Mouse (Mus musculus) lung, postnatal 4 days (tissue): ENCODE results near the gene Kirrel.

Source experiments
- DNase-seq, 2 experiments: peaks; one replicate each; pipeline ENCODE4 v3.0.0; 2021

Gene Kirrel

DNA sequence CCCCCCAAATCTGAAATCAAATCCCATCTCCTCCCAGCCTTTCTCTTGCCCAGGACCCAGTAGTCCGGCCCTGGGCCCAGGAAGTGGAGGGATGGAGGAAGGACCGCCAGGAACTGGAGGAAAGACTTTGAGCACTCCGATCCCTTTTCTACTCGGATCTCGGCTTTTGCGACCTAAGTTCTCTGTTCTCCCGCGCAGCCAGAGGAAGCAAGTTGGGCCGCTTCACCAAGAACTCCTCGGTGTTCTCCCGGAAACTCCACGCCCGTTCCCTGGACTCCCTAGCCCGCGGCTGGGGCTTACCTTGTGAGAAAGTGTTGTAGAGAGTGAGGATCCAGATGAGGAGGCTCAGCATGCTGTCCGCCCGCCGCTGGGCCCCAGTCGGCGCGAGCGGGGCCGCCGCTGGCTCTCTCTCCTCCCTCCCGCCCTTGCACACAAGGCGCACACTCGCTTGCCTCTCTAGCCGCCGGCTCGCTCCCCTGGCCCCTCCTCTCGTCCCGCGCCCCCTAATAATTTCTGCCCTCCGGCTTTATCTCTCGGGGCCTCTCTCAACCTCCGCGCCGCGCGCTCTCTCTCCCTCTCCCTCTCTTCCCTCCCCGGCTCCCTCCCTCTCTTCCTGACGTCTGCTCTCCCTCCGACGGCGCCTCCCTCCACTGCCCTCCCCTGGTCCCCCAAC lies at the start of gene Kirrel:
TSS of gene Kirrel (minus strand) at position 652 of the 673 bp plus-strand sequence.
- DNase-seq, result peak; percentile 83 to 88

DNA sequence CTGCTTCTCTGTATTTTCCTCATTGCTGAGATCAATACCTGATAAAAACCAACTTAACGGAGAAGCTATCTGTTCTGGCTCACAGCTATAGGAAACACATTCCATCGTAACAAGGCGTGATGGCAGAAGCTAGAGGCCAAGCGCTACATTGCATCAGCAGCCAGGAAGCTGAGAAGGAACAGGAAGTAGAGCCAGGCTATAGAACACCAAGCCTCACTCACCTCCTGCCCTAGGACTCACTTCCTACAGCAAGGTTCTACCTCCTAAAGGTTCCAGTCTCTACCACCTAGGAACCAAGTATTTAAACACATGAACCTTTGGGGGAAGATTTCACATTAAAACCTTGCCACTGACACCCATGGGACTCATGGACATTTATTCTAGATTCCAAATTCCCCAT lies 49.1 kb upstream of the Kirrel start:
- DNase-seq, result no peak

DNA sequence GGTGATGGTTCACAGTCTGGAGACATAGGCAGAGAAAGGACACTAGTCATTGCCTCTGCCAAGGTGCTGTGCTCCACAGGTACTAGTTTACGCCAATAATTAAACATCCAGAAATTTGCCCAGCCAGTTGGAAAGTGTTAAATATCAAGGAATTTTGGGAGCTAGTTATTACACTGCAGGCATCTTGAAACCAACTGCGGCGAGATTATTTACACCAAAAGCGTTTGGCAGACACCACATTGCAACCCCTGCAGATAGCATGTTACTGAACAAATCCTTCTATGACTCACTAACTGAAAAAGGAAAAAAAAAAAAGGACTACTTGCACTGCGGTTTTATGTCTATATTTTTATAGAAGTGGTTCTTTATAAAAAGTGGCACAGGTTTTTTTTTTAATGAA lies 47.8 kb upstream of the Kirrel start:
- no peak for DNase-seq

DNA sequence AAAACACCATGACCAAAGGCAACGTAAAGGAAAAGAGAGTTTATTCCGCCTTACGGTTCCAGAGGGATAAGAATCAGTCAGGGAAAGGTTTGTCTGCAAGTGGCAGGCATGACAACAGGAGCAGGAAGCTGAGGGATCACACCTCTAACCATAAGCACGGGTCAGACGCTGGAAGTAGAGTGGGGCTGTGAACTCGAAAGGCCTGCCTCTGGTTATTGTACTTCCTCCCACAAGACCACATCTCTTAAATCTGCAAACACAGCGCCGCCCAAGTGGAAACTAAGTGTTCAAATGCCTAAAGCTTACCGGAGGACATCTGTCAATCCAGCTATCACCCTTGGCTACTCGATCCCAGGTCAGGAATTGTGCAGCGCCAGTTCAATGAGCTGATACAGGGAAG lies 40.6 kb upstream of the Kirrel start:
- DNase-seq, result no peak

DNA sequence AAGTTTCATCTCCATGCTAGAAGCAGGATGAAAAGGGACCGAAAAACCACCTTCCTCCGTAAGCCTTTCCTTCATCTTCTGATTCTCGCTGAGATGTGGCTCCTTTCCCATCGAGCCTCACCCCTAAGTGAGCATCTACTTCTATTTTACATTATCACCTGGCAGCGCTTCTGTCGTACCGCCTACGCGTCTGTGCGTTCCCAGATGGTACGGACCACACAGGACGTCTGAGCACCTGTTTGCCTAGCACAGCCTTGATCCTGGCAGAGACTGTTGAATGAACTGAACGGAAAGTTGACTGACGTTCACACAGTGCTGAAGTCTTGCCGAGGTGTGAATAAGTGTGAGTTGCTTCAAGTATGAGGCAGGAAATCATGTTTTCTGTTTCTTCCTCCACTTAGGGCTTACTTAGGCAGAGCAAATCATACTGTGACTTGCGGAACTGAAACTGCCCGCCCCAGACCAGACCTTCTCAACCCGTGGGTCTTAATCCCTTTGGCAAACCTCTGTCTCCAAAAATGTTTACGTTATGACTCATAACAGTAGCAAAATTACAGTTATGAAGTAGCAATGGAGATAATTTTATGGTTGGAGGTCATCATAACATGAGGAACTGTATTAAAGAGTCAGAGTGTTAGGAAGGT lies 39.8 kb upstream of the Kirrel start:
- DNase-seq, result no peak

DNA sequence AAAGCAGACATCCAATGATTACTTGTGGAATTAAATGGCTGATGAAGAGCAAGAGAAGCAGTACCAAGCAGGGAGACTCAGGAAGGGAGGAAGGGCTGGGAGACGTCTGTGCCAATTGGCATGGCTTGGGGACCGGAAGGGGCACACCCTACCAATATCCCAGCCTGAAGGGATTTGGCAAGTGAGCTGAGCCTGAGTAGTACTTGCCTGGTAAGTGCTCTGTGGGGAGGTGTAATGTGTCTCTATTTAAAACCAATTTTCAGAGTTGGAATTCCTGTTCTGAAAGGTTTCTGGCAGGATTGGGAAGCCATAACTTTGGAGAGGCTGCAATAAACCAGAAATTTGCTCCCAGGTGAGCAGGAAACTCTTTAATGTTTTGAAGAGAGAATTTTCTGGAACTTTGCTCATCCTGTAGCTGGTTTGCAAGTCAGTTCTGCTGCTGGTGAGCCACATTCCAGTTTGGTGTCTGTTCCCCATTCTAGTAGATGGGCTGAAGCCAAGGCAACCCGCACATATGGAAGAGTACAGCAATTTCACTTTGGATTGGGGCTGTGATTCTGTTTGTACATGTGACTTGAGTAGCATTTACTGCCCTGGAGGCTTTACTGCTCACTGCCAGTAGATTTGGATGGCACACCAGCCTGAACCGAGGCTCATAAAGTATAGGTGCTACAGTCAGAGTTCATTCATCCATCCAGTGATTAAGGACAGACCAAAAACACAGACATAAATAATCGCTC lies 32.0 kb upstream of the Kirrel start:
- no peak for DNase-seq

DNA sequence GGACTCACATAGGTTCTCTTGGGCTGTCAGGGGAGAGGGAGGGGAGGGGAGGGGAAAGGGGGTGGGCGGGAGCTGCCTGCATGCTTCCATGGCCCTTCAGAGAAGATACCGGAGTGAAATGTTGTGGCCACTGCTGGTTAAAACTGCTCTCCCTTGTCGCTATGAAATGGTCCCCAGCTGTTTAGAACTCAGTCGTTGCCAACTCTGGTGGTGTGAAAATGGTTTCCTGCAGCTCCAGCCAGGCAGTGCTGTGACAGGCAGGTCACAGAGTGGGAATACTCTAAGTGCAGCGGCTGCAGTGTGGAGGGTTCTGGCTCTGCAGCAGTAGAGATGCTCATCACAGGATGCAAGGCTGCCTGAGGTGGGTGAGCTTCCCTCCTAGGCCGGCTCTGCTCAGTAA lies 22.1 kb upstream of the Kirrel start:
- DNase-seq, result peak; percentile 12 to 39

DNA sequence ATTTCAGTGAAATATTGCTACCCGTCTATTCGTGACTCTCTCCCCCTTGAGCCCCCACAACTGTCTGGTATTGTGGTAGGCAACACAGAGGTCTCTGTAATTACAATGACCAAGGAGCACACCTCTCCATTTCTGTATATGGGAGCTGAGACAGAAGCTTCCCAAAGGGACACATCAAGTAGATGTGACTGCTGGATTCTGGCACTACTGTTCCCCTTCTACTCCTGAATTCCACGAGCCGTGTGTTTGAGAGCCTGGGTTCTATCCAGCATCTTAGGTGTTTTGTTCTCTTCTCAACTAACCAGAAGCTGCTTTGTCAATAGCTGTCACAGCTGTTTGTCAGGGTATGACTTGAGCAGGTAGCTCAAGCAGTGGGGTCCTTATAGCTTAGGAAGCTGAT lies 20.5 kb upstream of the Kirrel start:
- no peak for DNase-seq

DNA sequence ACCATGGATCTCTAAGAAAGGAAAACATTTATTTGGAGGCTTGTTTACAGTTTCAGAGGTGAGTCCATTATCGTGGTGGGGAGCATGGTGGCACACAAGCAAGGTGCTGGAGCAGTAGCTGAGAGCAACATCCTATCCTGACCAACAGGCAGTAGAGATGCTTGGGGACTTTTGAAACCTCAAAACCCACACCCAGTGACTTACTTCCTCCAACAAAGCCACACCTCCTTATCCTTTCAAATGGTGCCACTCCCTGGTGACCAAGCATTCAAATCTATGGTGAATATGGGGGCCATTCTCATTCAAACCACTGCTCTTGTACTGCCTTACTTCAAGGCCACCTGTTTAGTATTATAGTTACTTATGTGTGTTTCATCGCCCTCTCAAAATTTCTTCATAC lies 20.0 kb upstream of the Kirrel start:
- no peak for DNase-seq

DNA sequence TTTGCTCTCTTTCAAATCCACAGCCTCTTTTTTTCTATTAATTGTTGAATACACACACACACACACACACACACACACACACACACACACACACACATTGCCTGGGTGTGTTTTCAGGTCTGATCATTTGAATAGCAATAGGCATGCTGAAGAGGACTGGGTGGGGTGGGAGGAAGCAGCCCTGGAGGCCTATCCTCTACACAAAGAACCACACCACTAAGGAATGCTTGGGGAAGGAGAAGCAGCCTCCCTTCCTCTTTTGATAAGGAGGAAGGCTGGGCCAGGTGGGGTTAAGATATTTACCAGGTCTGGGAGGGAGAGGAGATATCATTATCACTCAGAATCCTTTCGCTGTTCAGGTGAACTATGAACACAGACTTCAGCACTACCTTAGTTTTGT lies 19.2 kb upstream of the Kirrel start:
- no peak for DNase-seq

DNA sequence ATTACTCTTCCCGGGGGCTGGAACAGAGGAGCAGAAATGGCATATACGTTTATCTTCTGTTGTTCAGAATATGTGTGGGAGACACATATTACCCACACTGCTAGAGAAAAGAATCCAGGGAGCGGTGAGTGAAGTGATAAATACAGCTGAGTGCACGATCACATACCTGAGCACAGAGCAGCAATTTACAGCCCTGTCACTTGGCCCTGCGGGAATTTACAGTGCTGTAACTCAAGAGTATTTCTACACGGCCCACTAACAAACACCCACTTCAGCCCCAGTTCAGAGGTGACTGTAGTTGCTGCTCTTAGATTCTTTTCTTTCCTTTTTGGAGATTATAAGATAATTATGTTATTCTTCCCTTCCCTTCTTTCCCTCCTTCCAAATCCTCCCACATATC lies 18.8 kb upstream of the Kirrel start:
- no peak for DNase-seq

DNA sequence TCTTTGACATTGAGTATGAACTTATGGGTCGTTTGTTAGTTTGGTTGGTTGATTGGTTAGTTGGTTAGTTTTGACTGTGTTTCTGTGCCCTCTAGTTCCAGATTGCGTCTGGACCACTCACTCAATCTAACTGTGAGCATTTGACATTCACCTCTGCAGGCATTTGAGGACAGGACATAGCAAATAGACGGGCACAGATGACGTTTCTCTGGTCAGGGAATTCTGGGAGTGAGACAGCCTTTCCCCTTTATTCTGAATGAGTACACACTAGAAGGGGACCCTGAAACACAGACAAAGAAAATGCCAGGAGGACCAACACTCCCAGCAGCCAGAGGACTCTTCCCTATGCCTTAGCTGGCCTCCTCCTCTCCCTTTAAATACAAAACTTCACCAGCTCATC lies 2.1 kb upstream of the Kirrel start:
- no peak for DNase-seq

DNA sequence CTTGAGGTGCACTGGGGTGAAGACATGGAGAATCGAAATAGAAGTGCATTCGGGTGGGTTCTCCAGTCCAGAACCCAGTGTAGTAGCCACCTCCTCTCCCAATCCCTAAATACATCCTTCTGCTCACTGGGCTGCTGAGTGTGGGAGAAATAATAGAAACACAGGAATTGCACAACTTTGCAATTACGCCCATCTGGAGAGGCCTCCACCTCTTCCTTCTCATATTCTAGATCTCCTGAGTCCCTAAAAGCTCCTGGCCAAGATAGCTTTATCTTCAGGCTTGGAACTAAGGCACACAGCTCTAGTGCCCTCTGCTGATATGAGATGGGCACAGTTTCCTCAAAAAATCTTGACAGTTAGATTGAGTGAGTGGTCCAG lies 880 bp upstream of the Kirrel start:
- DNase-seq, result peak in 1 of 2 experiments; percentile 55

DNA sequence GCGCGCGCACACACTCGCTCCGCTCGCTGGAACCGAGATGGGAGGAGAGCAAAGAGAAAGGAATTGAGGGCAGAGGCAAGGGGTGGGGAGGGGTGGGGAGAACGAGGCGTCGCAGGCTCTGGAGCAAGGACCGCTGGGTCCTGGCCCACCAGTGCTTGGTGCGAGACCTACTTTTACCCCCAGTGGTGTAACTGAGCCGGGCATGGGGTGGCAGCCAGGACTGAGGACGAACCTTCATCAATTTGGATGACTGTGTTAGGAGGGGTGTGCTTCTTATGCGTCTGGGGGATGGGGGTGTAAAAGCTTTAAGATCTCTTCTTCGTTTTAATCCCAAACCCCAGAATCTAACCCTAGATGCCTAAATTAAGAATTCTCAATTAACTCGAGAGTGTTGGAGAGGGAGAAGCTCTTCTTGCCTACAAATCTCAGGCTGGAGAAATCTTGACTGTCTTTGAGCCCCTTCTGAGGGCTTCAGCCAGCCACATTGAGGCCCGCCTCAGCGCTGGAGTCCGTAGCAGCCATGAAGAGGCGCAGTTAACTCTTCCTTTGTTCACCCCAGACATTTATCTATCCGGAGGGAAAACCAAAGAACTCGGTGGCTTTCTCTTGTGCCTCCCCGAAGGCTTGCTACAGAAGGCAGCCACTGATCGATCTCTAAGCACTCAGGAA lies 356 bp upstream of the Kirrel start:
- no peak for DNase-seq

DNA sequence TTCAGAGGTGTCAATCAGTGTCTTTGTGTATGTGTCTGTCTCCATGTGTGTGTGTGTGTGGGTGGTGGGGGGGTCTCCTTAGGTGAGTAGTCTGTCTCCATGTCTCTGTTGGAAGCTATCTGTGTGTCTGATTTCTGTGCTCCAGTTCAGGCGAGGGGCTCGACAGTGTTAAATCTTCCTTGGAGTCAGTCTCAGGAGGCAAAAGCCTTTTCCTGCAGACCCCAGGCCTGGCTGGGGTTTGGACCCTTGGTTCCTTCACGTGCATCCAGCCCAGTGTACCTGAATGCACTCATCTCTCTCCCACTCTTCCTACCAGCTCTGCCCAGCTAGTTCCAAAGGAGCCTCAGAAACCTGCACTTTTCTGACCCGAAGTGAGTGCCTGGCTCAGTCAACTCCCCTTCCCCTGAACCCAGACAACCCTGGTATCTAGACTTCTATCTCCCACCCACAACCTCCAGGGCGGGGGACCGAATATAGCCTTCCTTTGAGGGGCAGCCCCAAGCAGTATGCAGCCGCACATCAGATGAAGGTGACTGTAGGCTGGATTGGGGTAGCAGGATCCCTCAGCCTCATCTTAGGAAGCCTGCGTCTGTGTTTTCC lies 961 bp downstream of the Kirrel start:
- DNase-seq, result no peak

DNA sequence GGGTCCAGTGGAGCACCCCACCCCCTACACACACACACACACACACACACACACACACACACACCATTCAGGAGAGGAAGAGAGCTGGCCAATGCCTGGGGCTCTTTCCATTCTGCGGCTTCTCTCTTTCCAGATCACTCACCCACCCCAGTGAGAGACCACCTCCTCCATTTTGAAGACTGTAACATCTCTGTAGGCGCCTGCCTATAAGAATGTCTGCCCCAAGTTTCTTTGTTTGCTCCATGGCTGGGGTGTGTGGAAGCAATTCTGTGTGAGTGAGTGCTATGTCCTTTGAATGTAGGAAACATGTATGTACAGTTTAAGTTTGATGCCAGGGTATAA lies 1.5 kb downstream of the Kirrel start:
- no peak for DNase-seq

DNA sequence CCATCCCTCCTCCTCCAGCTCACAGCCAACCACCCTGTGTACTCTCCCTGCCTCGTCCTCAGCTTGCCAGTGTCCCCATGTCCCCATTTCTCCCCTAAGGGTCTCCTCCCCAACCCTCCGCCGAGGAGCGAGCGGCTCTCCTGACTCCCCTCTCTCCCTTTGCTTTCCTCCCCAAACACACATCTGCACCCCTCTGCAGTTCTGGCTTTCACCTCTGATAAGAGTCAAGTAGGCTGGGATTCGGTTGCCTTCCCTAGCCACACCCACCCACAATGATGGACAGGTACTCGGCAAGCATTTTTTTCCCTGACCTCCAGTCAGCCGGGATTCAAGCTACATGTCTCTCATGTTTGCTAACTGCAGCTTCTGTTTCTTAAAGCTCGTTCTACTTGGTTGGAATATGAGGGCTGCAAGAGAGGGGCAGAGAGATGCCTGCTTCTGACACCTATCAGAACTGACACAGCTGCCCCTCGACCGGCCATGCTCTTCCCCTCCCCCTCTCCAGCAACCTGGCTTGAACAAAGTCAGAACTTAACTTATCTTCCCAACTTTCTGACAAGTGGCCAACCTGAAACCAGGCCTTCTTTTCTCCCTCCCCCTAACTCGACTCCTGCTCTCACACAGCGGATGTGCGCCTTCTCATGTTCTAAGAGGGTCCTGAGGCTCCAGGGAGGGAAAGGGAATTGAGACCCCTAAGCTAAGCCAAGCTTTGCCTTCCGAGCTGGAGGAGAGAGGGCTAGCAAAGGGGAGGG lies 2.0 kb downstream of the Kirrel start:
- peak; percentile 39 to 42 for DNase-seq

DNA sequence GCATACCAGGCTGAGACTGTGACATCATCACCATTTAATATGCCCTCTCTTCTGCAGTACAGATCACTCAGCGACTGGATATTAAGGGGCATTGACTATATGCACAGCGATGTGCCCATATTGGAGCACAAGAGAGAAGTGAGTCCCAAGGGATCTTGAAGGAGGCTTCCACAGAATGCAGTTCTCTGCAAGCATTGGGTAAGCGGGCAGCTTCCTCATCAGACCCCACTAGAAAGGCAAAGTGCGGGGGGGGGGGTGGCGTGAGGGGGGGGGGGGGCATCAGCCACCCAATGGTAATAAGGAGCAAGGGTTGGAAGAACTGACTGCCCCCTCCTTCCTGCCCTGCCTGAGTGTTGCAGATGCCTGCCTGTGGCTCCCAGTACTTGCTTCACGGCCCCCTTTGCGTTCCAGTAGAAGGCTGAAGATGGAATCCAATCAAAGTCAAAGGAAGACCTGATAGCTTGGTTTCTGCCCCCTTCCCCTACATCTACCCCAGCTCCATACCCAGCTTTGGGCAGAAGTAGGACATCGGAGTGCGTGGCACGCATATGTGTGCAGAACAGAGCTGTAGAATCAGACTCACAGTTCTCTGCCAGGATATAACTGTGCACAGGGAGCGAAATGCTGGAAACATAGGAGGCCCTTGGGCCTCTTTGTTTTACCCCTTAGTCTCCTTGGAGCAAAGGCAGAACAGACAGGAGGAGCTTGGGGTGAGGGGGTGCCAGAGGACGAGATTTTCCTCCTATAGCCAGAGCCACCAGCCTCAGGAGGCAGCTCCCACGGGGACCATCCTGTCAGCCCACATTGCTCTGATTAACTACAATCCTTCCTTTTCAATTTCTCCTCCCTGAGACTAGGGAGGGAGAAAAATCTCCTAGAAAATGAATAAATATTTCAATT lies 3.1 kb downstream of the Kirrel start:
- no peak for DNase-seq

DNA sequence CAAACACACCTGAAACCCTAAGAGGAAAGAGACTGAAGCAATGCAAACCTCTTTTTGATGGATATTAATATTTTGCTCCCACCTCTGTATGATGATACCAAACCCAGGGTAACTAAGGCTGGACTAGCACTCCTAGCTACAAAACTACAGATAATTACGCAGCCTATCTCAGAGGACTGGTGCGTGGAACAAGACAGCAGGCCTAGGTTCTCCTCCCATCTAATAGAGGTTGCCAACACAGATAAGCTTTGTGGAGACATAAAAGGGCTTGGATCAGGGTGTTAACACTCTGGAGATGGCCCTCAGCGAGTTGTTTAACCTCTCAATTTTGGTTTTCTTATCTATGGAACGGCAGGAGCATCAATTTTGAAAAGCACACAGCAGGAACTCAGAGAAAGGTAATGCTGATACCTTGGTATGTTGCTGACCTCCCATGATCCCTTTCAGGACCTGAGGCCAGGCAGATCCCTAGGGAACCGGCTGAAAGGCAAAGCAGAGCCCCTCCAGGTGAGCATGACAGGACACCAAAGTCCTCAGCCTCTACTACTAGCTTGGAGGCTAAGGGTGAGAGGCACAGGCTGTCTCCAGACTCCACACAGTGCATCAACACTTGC lies 5.0 kb downstream of the Kirrel start:
- no peak for DNase-seq

DNA sequence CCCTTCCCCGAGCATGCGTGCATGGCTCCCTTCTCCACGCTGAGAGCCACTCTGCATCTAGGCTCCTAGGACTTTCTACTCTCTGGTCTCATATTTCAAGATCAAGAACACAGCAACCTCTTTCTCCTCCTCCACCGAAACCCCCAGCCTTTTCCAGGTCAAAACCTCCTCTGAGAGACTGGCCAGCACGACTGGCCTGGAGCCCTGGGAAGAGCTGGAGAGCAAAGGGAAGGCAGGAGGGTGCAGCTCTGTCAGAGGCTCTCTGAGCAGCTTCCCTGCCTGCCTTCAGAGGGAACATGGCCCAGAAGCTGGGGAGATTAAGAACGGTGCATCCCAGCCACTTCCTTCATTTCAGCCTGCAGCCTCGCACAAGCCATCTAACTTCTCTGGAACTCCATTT lies 5.8 kb downstream of the Kirrel start:
- DNase-seq, result no peak

DNA sequence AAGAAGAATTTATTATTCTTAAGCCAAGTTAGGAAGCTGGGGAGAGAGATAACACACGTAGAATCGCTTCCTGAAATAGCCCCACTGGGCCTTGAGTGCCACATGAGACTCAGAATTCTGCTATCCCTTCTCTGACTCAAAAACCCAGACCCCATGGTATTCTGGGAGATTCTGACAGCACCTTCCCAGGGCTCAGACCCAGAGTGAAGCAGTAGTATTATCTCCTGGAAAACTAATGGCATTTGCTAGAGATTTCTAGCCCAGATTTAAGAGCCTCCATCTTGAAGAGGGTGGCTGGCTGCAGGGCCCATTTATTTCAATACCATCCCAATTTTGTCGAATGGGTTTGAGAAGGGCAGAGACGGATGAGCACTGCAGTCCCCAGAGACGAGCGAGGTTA lies 6.9 kb downstream of the Kirrel start:
- no peak for DNase-seq
